Mouse (Mus musculus) forebrain, postnatal 0 days (tissue): ENCODE results near the gene Patz1. TPM values are rescaled to one million over a fixed set of nuclear protein-coding genes. Genes with fewer than 3 reads are reported as not detected.
A peak's percentile ranks its signal among the peaks of the same experiment; 100 is the strongest.

Source experiments
- ATAC-seq: fragments of 200-750 bp; cut with Nextera tagmentation; 2 replicates; pipeline ENCODE4 v1.8.0; 2017; ENCODE audit warnings: mild to moderate bottlenecking, moderate library complexity
- DNase-seq: peaks from one replicate; pipeline ENCODE4 v3.0.0-alpha.2; 2015
- H3K27ac ChIP-seq: fragments of 300-500 bp; sonication (generic); 2 replicates; pipeline ENCODE4 v1.5.1; 2014; ENCODE audit warnings: low read depth, mild to moderate bottlenecking, antibody characterized with exemption, low read length, moderate library complexity, mixed read lengths
- H3K27me3 ChIP-seq: fragments of 300-500 bp; sonication (generic); 2 replicates; pipeline ENCODE4 v1.6.1; 2014; ENCODE audit warnings: mild to moderate bottlenecking, low read length, mixed read lengths; ENCODE audit not compliant: insufficient read depth
- H3K36me3 ChIP-seq: fragments of 300-500 bp; sonication (generic); 2 replicates; pipeline ENCODE4 v1.6.1; 2014; ENCODE audit warnings: mild to moderate bottlenecking, moderate library complexity; ENCODE audit not compliant: insufficient read depth
- H3K4me1 ChIP-seq: fragments of 300-500 bp; sonication (generic); 2 replicates; pipeline ENCODE4 v1.6.1; 2014; ENCODE audit warnings: antibody characterized with exemption; ENCODE audit not compliant: insufficient read depth
- H3K4me2 ChIP-seq: fragments of 300-500 bp; sonication (generic); 2 replicates; pipeline ENCODE4 v1.6.1; 2014; ENCODE audit warnings: low read depth, mild to moderate bottlenecking, moderate library complexity
- H3K4me3 ChIP-seq: fragments of 300-500 bp; sonication (generic); 2 replicates; pipeline ENCODE4 v1.5.1; 2014; ENCODE audit warnings: low read depth, low read length, mixed read lengths
- H3K9ac ChIP-seq: fragments of 300-500 bp; sonication (generic); 2 replicates; pipeline ENCODE4 v1.6.1; 2014; ENCODE audit warnings: mild to moderate bottlenecking
- H3K9me3 ChIP-seq: fragments of 300-500 bp; sonication (generic); 2 replicates; pipeline ENCODE4 v1.6.1; 2016; ENCODE audit warnings: low read length
- CTCF ChIP-seq: sonication (generic); IDR thresholded peaks from 2 replicates; pipeline ENCODE4 v1.5.1; 2016; ENCODE audit warnings: antibody characterized with exemption, control low read depth, low read depth
- WGBS: fragments of 180-500 bp; shearing (Covaris S2); extraction: QIAGEN DNeasy Blood & Tissue Kit; methylation state at CpG from one replicate; pipeline ENCODE4 v1.1.7; 2014; 5-methylcytosine and 5-hydroxymethylcytosine counted together
- polyA plus RNA-seq: library from polyadenylated mRNA; unstranded; fragments of >200 nt; fragmentation: Nextera tagmentation; extraction: Ambion mirVana; gene quantifications from 2 replicates; pipeline ENCODE4 v1.2.1, GENCODE M21; 2015
- total RNA-seq: library from RNA; depleted of rRNA; stranded (reverse); fragments of >200 nt; gene quantifications from 2 replicates; pipeline ENCODE4 v1.2.3, GENCODE M21; 2014

Gene Patz1
- total and polyA plus RNA-seq, 2 experiments from 2014 or later, result 43.0 to 70.7 TPM

DNA sequence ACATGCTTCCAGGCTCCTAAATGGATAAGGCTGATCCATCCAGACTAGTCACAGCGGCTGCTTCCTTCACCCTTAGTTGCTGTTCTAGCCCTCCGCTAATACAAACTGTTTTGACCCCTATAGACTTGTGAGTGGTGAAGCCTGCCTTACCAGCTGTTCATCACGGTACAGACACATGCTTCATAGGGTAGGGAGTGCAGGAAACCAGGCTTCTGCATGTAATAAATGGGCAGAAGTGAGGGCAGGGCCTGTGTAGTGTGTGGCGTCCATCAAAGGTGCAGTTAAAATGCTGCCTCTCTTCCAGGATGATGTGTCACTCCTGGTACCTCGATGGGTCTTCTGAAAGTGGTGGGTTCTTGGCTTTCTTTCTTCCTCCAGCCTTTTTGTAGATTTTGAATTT is 49.3 kb downstream of the Patz1 start:
- Histone ChIP-seq H3K9me3 (no peaks in the 10 kb centered on the region), H3K9ac (no peak overlapping the region), H3K4me3 (no peak overlapping the region), H3K4me1 (0 out of 2 replicates have a peak, but pooled peaks cover 4% of the 10 kb centered on the region), H3K36me3 (peaks cover 35% of the 10 kb centered on the region), H3K27me3 (no peaks in the 10 kb centered on the region), H3K27ac (no peak overlapping the region), H3K4me2 (no peak overlapping the region)
- WGBS, result 51% methylated on average over 5 of the region's 5 CpGs
- no peak for TF ChIP-seq CTCF
- ATAC-seq (no peak; the same call in none of the 2 replicates), DNase-seq (no peak)

- 0 out of 2 replicates have a peak, but pooled peaks cover 4% of the 10 kb centered on the region for H3K4me1 ChIP-seq
- no peak overlapping the region for H3K27ac ChIP-seq
- no peaks in the 10 kb centered on the region for H3K27me3 ChIP-seq
- ATAC-seq (no peak), DNase-seq (no peak)
- no peaks in the 10 kb centered on the region for H3K9me3 ChIP-seq
- no peak overlapping the region for H3K4me2 ChIP-seq
- WGBS, result 79% methylated on average over 5 of the region's 5 CpGs
- peaks cover 52% of the 10 kb centered on the region for H3K36me3 ChIP-seq
- H3K4me3 ChIP-seq, result no peak overlapping the region
- no peak for TF ChIP-seq CTCF
- H3K9ac ChIP-seq, result no peak overlapping the region
Measured at GRCm38 (mm10) chr11:3341476-3341875, 52.8 kb downstream of the Patz1 start.

DNA sequence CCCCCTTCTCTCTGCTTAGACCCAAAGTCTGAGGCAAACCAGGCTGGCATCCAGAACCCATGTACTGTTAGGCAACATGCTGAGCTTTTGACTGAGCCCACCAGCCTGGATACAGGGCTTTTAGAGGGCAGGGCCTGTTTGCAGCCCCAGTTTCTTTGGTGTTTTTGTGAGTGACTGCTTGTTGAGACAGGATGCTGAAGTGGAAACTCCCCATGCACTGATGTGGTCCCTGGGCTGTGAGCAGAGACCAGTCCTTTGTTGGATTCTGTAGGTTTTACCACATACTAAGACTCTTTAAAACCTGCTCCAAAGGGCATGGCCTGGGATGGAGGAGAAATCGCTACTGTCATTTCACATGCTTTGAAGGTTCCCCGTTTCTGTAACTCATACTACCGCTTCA is 56.2 kb downstream of the Patz1 start:
- 77% methylated on average over 3 of the region's 3 CpGs for WGBS
- Histone ChIP-seq H3K36me3 (peaks cover 72% of the 10 kb centered on the region), H3K4me2 (no peak overlapping the region), H3K9ac (no peak overlapping the region), H3K9me3 (no peaks in the 10 kb centered on the region), H3K27ac (no peak overlapping the region), H3K27me3 (no peaks in the 10 kb centered on the region), H3K4me1 (no peaks in the 10 kb centered on the region), H3K4me3 (no peak overlapping the region)
- no peak for ATAC-seq
- TF ChIP-seq CTCF, result no peak
- no peak for DNase-seq

DNA sequence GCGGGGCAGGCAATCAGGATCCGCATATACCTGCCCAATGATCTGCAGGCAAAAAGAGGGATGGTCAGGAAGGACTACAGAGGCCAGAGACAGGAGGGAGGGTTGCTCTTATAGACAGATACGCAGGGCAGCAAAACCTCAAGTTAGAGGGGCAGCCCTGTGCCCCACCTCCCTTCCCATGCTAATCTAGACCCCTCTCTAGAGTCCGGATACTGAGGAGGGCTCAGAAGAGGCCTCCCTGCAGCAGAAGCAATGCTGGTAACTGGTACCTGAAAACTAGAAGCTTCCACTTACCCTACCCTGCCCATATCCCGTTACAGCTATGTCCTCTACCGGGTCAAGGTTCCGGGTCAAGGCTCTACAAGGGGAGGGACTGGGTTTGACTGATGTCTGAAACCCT is 57.7 kb downstream of the Patz1 start:
- H3K9ac ChIP-seq, result no peak overlapping the region
- DNase-seq, result no peak
- H3K36me3 ChIP-seq, result peaks cover 84% of the 10 kb centered on the region
- H3K4me2 ChIP-seq, result no peak overlapping the region
- no peaks in the 10 kb centered on the region for H3K9me3 ChIP-seq
- ATAC-seq, result no peak
- WGBS, result 94% methylated on average over 7 of the region's 7 CpGs
- H3K4me3 ChIP-seq, result no peak overlapping the region
- H3K4me1 ChIP-seq, result no peaks in the 10 kb centered on the region
- H3K27ac ChIP-seq, result no peak overlapping the region
- no peaks in the 10 kb centered on the region for H3K27me3 ChIP-seq
- TF ChIP-seq CTCF, result no peak

- no peaks in the 10 kb centered on the region for H3K9me3 ChIP-seq
- H3K27me3 ChIP-seq, result no peaks in the 10 kb centered on the region
- TF ChIP-seq CTCF, result peak; percentile 83
- no peak overlapping the region for H3K4me3 ChIP-seq
- H3K4me2 ChIP-seq, result no peak overlapping the region
- H3K9ac ChIP-seq, result no peak overlapping the region
- DNase-seq (peak; percentile 85), ATAC-seq (peak; percentile 88)
- H3K27ac ChIP-seq, result no peak overlapping the region
- 65% methylated on average over 12 of the region's 12 CpGs for WGBS
- no peaks in the 10 kb centered on the region for H3K4me1 ChIP-seq
- H3K36me3 ChIP-seq, result peaks cover 82% of the 10 kb centered on the region
Measured at GRCm38 (mm10) chr11:3347091-3347834, 58.6 kb downstream of the Patz1 start.

DNA sequence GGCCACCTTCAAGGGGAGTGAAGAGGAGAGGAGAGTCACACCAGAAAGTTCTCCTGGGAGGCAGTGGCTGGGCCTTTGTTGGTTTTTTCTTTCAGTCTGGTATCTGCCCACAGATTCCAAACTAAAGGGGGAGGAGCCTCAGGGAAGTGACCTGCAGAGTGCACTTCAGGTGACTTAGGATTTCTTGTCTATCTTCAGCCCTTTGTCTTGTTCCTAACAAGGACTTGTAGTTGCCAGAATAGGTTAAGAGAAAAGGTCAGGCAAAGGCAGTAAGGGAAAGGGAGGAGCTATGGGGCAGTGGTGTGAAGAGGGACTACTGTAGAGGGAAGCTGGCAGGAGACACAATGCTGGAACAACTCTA is 59.1 kb downstream of the Patz1 start:
- Histone ChIP-seq H3K27ac (no peak overlapping the region), H3K36me3 (peaks cover 82% of the 10 kb centered on the region), H3K4me1 (no peaks in the 10 kb centered on the region), H3K27me3 (no peaks in the 10 kb centered on the region), H3K9me3 (no peaks in the 10 kb centered on the region), H3K4me2 (no peak overlapping the region), H3K4me3 (no peak overlapping the region), H3K9ac (no peak overlapping the region)
- TF ChIP-seq CTCF, result no peak
- DNase-seq (no peak), ATAC-seq (no peak)

GRCm38 (mm10) chr11:3348576-3349342 is 60.1 kb downstream of the Patz1 start:
- H3K36me3 ChIP-seq, result peaks cover 82% of the 10 kb centered on the region
- 42% methylated on average over 6 of the region's 6 CpGs for WGBS
- no peak overlapping the region for H3K9ac ChIP-seq

More at GRCm38 (mm10) chr11:3348576-3349342, 60.1 kb downstream of the Patz1 start:
- ATAC-seq, result no peak
- Histone ChIP-seq H3K4me2 (no peak overlapping the region), H3K9me3 (no peaks in the 10 kb centered on the region), H3K27ac (no peak overlapping the region), H3K4me3 (no peak overlapping the region), H3K27me3 (no peaks in the 10 kb centered on the region), H3K4me1 (no peaks in the 10 kb centered on the region)
- no peak for DNase-seq
- TF ChIP-seq CTCF, result no peak
